Mouse (Mus musculus) granulocyte monocyte progenitor cell, adult 5-6 weeks (primary cell): Measurements from ENCODE around the gene Gast. TPM values are rescaled to one million over a fixed set of nuclear protein-coding genes. Genes with fewer than 3 reads are reported as not detected.
"Not testable (repeated sequence)": the region's sequence is repeated elsewhere in the genome, so short reads cannot be mapped to it uniquely, and the experiment has no call there.

Source experiments
- ATAC-seq: replicated peaks from 2 replicates; pipeline ENCODE4 v1.8.0; 2016; ENCODE audit warnings: mild to moderate bottlenecking, moderate TSS enrichment, inconsistent platforms; ENCODE audit not compliant: poor library complexity, severe bottlenecking
- total RNA-seq, 2 experiments: library from RNA; stranded (forward) in 1 of 2; stranded (reverse) in 1 of 2; fragments of 200-712, 200-1000 nt in 1 of 2; fragments of >200 nt in 1 of 2; fragmentation: Nextera tagmentation in 1 of 2; gene quantifications; 2 replicates each; pipeline ENCODE4 v1.2.3; 2014 to 2017

Gast gene
- total RNA-seq (2014; fragmentation: Nextera tagmentation), result not detected in 2 replicates
- not detected in 2 replicates for total RNA-seq (2017)

GRCm38 (mm10) chr11:100333944-100334457, at the start of gene Gast:
Gene Gast, plus strand, starts transcription at chr11:100334407.
- ATAC-seq, result no peak

GRCm38 (mm10) chr11:100284988-100285387, 49.2 kb upstream of the Gast start:
- ATAC-seq, result no peak

GRCm38 (mm10) chr11:100287024-100287423, 47.2 kb upstream of the Gast start:
- no peak for ATAC-seq

- no peak for ATAC-seq
Observed at GRCm38 (mm10) chr11:100288942-100289341, 45.3 kb upstream of the Gast start.

GRCm38 (mm10) chr11:100290235-100290634, 44.0 kb upstream of the Gast start:
- no peak for ATAC-seq

- ATAC-seq, result no peak
Observed at GRCm38 (mm10) chr11:100292884-100293283, 41.3 kb upstream of the Gast start.

- ATAC-seq, result peak; percentile 76
Observed at GRCm38 (mm10) chr11:100295308-100295707, 38.9 kb upstream of the Gast start.

- ATAC-seq, result peak; percentile 33; the same call in 1 of the 2 replicates
Observed at GRCm38 (mm10) chr11:100297801-100298200, 36.4 kb upstream of the Gast start.

GRCm38 (mm10) chr11:100298274-100299036, 35.8 kb upstream of the Gast start:
- peak; percentile 76 for ATAC-seq

GRCm38 (mm10) chr11:100300293-100300692, 33.9 kb upstream of the Gast start:
- no peak; the same call in 1 of the 2 replicates for ATAC-seq

- ATAC-seq, result no peak
Observed at GRCm38 (mm10) chr11:100301292-100301691, 32.9 kb upstream of the Gast start.

GRCm38 (mm10) chr11:100307900-100308299, 26.3 kb upstream of the Gast start:
- ATAC-seq, result no peak

GRCm38 (mm10) chr11:100308672-100309071, 25.5 kb upstream of the Gast start:
- not testable (repeated sequence) for ATAC-seq

GRCm38 (mm10) chr11:100311656-100312055, 22.6 kb upstream of the Gast start:
- ATAC-seq, result peak; percentile 55

GRCm38 (mm10) chr11:100312096-100312679, 22.0 kb upstream of the Gast start:
- no peak for ATAC-seq

GRCm38 (mm10) chr11:100313424-100313823, 20.8 kb upstream of the Gast start:
- ATAC-seq, result no peak

GRCm38 (mm10) chr11:100315439-100315838, 18.8 kb upstream of the Gast start:
- no peak for ATAC-seq

GRCm38 (mm10) chr11:100317826-100318380, 16.3 kb upstream of the Gast start:
- no peak for ATAC-seq

GRCm38 (mm10) chr11:100318529-100319451, 15.4 kb upstream of the Gast start:
- ATAC-seq, result no peak

- ATAC-seq, result peak; percentile 79
Observed at GRCm38 (mm10) chr11:100319492-100320171, 14.6 kb upstream of the Gast start, which contains the start of gene Eif1. Gene Eif1, plus strand, starts transcription at chr11:100319885.
